Mouse (Mus musculus): ENCODE measurements at regions not wholly inside any gene's neighbourhood (a gene's known extent, or its start where the extent isn't known, plus 50 kb on each side); places are given as distances from the start of the nearest gene placed in this dataset.

GRCm38 (mm10) chr9:33624378-33624777, 861.3 kb upstream of the Kirrel3 start:
- Histone ChIP-seq H3K9me3 (replicated peaks) (no peaks in the 10 kb centered on the region), H3K4me1 (ENCODE audit: insufficient read depth, low read depth, low read length) (no peaks in the 10 kb centered on the region), H3K4me3 (ENCODE audit: low read depth, low read length) (no peak overlapping the region), H3K36me3 (replicated peaks) (no peaks in the 10 kb centered on the region), H3K27me3 (ENCODE audit: insufficient read depth, low read length) (no peaks in the 10 kb centered on the region; the same call in 1 of the 2 replicates)
- no peak for ATAC-seq (ENCODE audit: extremely low read depth, insufficient number of reproducible peaks, low FRiP score, poor library complexity, severe bottlenecking)
- no peak for DNase-seq (ENCODE audit: low spot score)
- TF ChIP-seq GATA2 (IDR thresholded peaks at IDR 0.05; ENCODE audit: borderline replicate concordance, low read depth, low read length) (no peak), GATA1 (IDR thresholded peaks at IDR 0.05; ENCODE audit: borderline replicate concordance, low read length) (no peak), TAL1 (conservative IDR thresholded peaks at IDR 0.05; ENCODE audit: low read depth, low read length) (no peak), POLR2AphosphoS5 (IDR thresholded peaks at IDR 0.05; ENCODE audit: insufficient replicate concordance, low read depth, low read length) (no peak), CTCF (IDR thresholded peaks at IDR 0.05; ENCODE audit: low read depth, low read length) (no peak)

GRCm38 (mm10) chr9:33629731-33630473, 855.8 kb upstream of the Kirrel3 start:
- Histone ChIP-seq H3K9me3 (replicated peaks) (no peaks in the 10 kb centered on the region), H3K27me3 (ENCODE audit: insufficient read depth, low read length) (no peaks in the 10 kb centered on the region; the same call in 1 of the 2 replicates), H3K4me3 (ENCODE audit: low read depth, low read length) (no peak overlapping the region), H3K36me3 (replicated peaks) (no peaks in the 10 kb centered on the region), H3K4me1 (ENCODE audit: insufficient read depth, low read depth, low read length) (no peaks in the 10 kb centered on the region)
- ATAC-seq (ENCODE audit: extremely low read depth, insufficient number of reproducible peaks, low FRiP score, poor library complexity, severe bottlenecking) (no peak), DNase-seq (ENCODE audit: low spot score) (no peak)
- TF ChIP-seq GATA1 (IDR thresholded peaks at IDR 0.05; ENCODE audit: borderline replicate concordance, low read length) (no peak), CTCF (IDR thresholded peaks at IDR 0.05; ENCODE audit: low read depth, low read length) (no peak), TAL1 (conservative IDR thresholded peaks at IDR 0.05; ENCODE audit: low read depth, low read length) (no peak), GATA2 (IDR thresholded peaks at IDR 0.05; ENCODE audit: borderline replicate concordance, low read depth, low read length) (no peak), POLR2AphosphoS5 (IDR thresholded peaks at IDR 0.05; ENCODE audit: insufficient replicate concordance, low read depth, low read length) (no peak)

- no peak overlapping the region for H3K4me3 ChIP-seq (ENCODE audit: low read depth, low read length)
- ATAC-seq (ENCODE audit: extremely low read depth, insufficient number of reproducible peaks, low FRiP score, poor library complexity, severe bottlenecking) (no peak), DNase-seq (ENCODE audit: low spot score) (no peak)
- H3K36me3 ChIP-seq (replicated peaks), result no peaks in the 10 kb centered on the region
- no peaks in the 10 kb centered on the region for H3K4me1 ChIP-seq (ENCODE audit: insufficient read depth, low read depth, low read length)
- no peaks in the 10 kb centered on the region for H3K27me3 ChIP-seq (ENCODE audit: insufficient read depth, low read length)
- TF ChIP-seq GATA1 (IDR thresholded peaks at IDR 0.05; ENCODE audit: borderline replicate concordance, low read length) (no peak), POLR2AphosphoS5 (IDR thresholded peaks at IDR 0.05; ENCODE audit: insufficient replicate concordance, low read depth, low read length) (no peak), TAL1 (conservative IDR thresholded peaks at IDR 0.05; ENCODE audit: low read depth, low read length) (no peak), GATA2 (IDR thresholded peaks at IDR 0.05; ENCODE audit: borderline replicate concordance, low read depth, low read length) (no peak), CTCF (IDR thresholded peaks at IDR 0.05; ENCODE audit: low read depth, low read length) (no peak)
- no peaks in the 10 kb centered on the region for H3K9me3 ChIP-seq (replicated peaks)
Observed at GRCm38 (mm10) chr9:33662978-33663377, 822.7 kb upstream of the Kirrel3 start.

- TF ChIP-seq TAL1 (conservative IDR thresholded peaks at IDR 0.05; ENCODE audit: low read depth, low read length) (no peak), GATA1 (IDR thresholded peaks at IDR 0.05; ENCODE audit: borderline replicate concordance, low read length) (no peak), CTCF (IDR thresholded peaks at IDR 0.05; ENCODE audit: low read depth, low read length) (no peak), GATA2 (IDR thresholded peaks at IDR 0.05; ENCODE audit: borderline replicate concordance, low read depth, low read length) (no peak), POLR2AphosphoS5 (IDR thresholded peaks at IDR 0.05; ENCODE audit: insufficient replicate concordance, low read depth, low read length) (no peak)
- DNase-seq (ENCODE audit: low spot score), result no peak
Observed at GRCm38 (mm10) chr9:33681129-33681528, 804.6 kb upstream of the Kirrel3 start.

GRCm38 (mm10) chr9:33691731-33692130, 794.0 kb upstream of the Kirrel3 start:
- no peak for DNase-seq (ENCODE audit: low spot score)
- no peak for TF ChIP-seq CTCF (IDR thresholded peaks at IDR 0.05; ENCODE audit: low read depth, low read length)
- no peak for TF ChIP-seq TAL1 (conservative IDR thresholded peaks at IDR 0.05; ENCODE audit: low read depth, low read length)
- TF ChIP-seq GATA2 (IDR thresholded peaks at IDR 0.05; ENCODE audit: borderline replicate concordance, low read depth, low read length), result no peak
- TF ChIP-seq POLR2AphosphoS5 (IDR thresholded peaks at IDR 0.05; ENCODE audit: insufficient replicate concordance, low read depth, low read length), result no peak
- no peak for TF ChIP-seq GATA1 (IDR thresholded peaks at IDR 0.05; ENCODE audit: borderline replicate concordance, low read length)
- Histone ChIP-seq H3K4me3 (ENCODE audit: low read depth, low read length) (no peak overlapping the region), H3K27me3 (ENCODE audit: insufficient read depth, low read length) (no peaks in the 10 kb centered on the region), H3K4me1 (ENCODE audit: insufficient read depth, low read depth, low read length) (no peaks in the 10 kb centered on the region), H3K9me3 (replicated peaks) (no peaks in the 10 kb centered on the region), H3K36me3 (replicated peaks) (no peaks in the 10 kb centered on the region)
- no peak for ATAC-seq (ENCODE audit: extremely low read depth, insufficient number of reproducible peaks, low FRiP score, poor library complexity, severe bottlenecking)

More at GRCm38 (mm10) chr9:33681129-33681528, 804.6 kb upstream of the Kirrel3 start:
- Histone ChIP-seq H3K9me3 (replicated peaks) (no peaks in the 10 kb centered on the region), H3K4me1 (ENCODE audit: insufficient read depth, low read depth, low read length) (no peaks in the 10 kb centered on the region), H3K27me3 (ENCODE audit: insufficient read depth, low read length) (no peaks in the 10 kb centered on the region), H3K36me3 (replicated peaks) (no peaks in the 10 kb centered on the region), H3K4me3 (ENCODE audit: low read depth, low read length) (no peak overlapping the region)
- ATAC-seq (ENCODE audit: extremely low read depth, insufficient number of reproducible peaks, low FRiP score, poor library complexity, severe bottlenecking), result no peak

- TF ChIP-seq POLR2AphosphoS5 (IDR thresholded peaks at IDR 0.05; ENCODE audit: insufficient replicate concordance, low read depth, low read length), result no peak
- TF ChIP-seq TAL1 (conservative IDR thresholded peaks at IDR 0.05; ENCODE audit: low read depth, low read length), result no peak
- no peak for TF ChIP-seq CTCF (IDR thresholded peaks at IDR 0.05; ENCODE audit: low read depth, low read length)
- TF ChIP-seq GATA1 (IDR thresholded peaks at IDR 0.05; ENCODE audit: borderline replicate concordance, low read length), result no peak
- no peak for TF ChIP-seq GATA2 (IDR thresholded peaks at IDR 0.05; ENCODE audit: borderline replicate concordance, low read depth, low read length)
- no peak overlapping the region for H3K4me3 ChIP-seq (ENCODE audit: low read depth, low read length)
- no peak for ATAC-seq (ENCODE audit: extremely low read depth, insufficient number of reproducible peaks, low FRiP score, poor library complexity, severe bottlenecking)
Observed at GRCm38 (mm10) chr9:33717614-33718013, 768.1 kb upstream of the Kirrel3 start.

More at GRCm38 (mm10) chr9:33717614-33718013, 768.1 kb upstream of the Kirrel3 start:
- H3K27me3 ChIP-seq (ENCODE audit: insufficient read depth, low read length), result no peaks in the 10 kb centered on the region
- H3K4me1 ChIP-seq (ENCODE audit: insufficient read depth, low read depth, low read length), result no peaks in the 10 kb centered on the region
- no peaks in the 10 kb centered on the region for H3K9me3 ChIP-seq (replicated peaks)
- H3K36me3 ChIP-seq (replicated peaks), result no peaks in the 10 kb centered on the region
- DNase-seq (ENCODE audit: low spot score), result no peak
